Mouse (Mus musculus) lung, postnatal 0 days (tissue): ENCODE results near the gene Acsm5. TPM values are rescaled to one million over a fixed set of nuclear protein-coding genes. Genes with fewer than 3 reads are reported as not detected.

Experiments used
- ATAC-seq: fragments of 200-750 bp; cut with Nextera tagmentation; 2 replicates; pipeline ENCODE4 v1.8.0; 2017; ENCODE audit warnings: moderate library complexity
- DNase-seq: peaks from one replicate; pipeline ENCODE4 v3.0.0-alpha.2; 2016; ENCODE audit warnings: low spot score
- H3K27ac ChIP-seq: fragments of 300-500 bp; sonication (generic); 2 replicates; pipeline ENCODE4 v1.5.1; 2014; ENCODE audit warnings: antibody characterized with exemption, mild to moderate bottlenecking, low read length, mixed read lengths
- H3K27me3 ChIP-seq: fragments of 300-500 bp; sonication (generic); replicated peaks from 2 replicates; pipeline ENCODE4 v1.6.1; 2014; ENCODE audit warnings: low read length, mixed read lengths; ENCODE audit not compliant: insufficient read depth
- H3K36me3 ChIP-seq: fragments of 300-500 bp; sonication (generic); 2 replicates; pipeline ENCODE4 v1.6.1; 2014; ENCODE audit warnings: low read length, mixed read lengths; ENCODE audit not compliant: insufficient read depth
- H3K4me1 ChIP-seq: fragments of 300-500 bp; sonication (generic); 2 replicates; pipeline ENCODE4 v1.6.1; 2014; ENCODE audit warnings: antibody characterized with exemption, low read depth, low read length, mixed read lengths; ENCODE audit not compliant: insufficient read depth
- H3K4me2 ChIP-seq: fragments of 300-500 bp; sonication (generic); replicated peaks from 2 replicates; pipeline ENCODE4 v1.6.1; 2014; ENCODE audit warnings: low read depth, mild to moderate bottlenecking, low read length, moderate library complexity, mixed read lengths
- H3K4me3 ChIP-seq: fragments of 300-500 bp; sonication (generic); 2 replicates; pipeline ENCODE4 v1.5.1; 2014; ENCODE audit warnings: low read depth, low read length
- H3K9ac ChIP-seq: fragments of 300-500 bp; sonication (generic); replicated peaks from 2 replicates; pipeline ENCODE4 v1.6.1; 2014; ENCODE audit warnings: low read depth, mild to moderate bottlenecking
- H3K9me3 ChIP-seq: fragments of 300-500 bp; sonication (generic); 2 replicates; pipeline ENCODE4 v1.6.1; 2016; ENCODE audit warnings: low read length, mixed read lengths
- CTCF ChIP-seq: IDR thresholded peaks from 2 replicates; pipeline ENCODE4 v1.5.1; 2016; ENCODE audit warnings: antibody characterized with exemption, mild to moderate bottlenecking
- EP300 ChIP-seq: IDR thresholded peaks from 2 replicates; pipeline ENCODE4 v1.6.1; 2016; ENCODE audit warnings: antibody characterized with exemption, mild to moderate bottlenecking, control low read depth
- WGBS: fragments of 180-500 bp; shearing (Covaris S2); extraction: QIAGEN DNeasy Blood & Tissue Kit; methylation state at CpG from one replicate; pipeline ENCODE4 v1.1.7; 2014; 5-methylcytosine and 5-hydroxymethylcytosine counted together
- polyA plus RNA-seq: library from polyadenylated mRNA; unstranded; fragments of >200 nt; fragmentation: Nextera tagmentation; extraction: Ambion mirVana; gene quantifications from 2 replicates; pipeline ENCODE4 v1.2.1, GENCODE M21; 2015

Acsm5 gene
- polyA plus RNA-seq, 1 experiment from 2014 or later = 0.11 TPM

GRCm38 (mm10) chr7:119511143-119511542, 8.1 kb upstream of the Acsm5 start:
- WGBS = 83% methylated on average over 4 of the region's 4 CpGs

DNA sequence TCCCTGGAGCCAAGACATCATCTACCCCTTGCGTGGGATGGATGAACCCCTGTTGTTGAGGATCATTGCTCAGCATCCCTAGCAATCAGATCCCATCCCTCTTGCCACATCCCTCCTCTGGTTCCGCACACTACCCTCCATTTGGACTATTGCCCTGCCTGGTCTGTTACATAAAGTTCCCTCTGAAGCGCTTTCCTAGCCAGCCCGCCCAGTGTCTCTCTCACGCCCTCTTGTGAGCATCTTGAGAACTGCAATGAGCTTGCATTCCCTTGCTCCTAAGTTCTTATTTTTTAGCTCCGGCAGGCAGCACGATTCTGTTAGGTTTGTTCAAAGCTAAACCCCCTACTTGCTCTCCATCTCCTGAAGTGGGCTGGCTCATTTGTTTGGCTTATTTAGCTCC, 6.2 kb upstream of the Acsm5 start:
- Histone ChIP-seq H3K27me3 (no peaks in the 10 kb centered on the region), H3K9ac (no peak overlapping the region), H3K4me2 (no peak overlapping the region), H3K4me1 (no peaks in the 10 kb centered on the region), H3K27ac (no peak overlapping the region), H3K4me3 (no peak overlapping the region), H3K9me3 (no peaks in the 10 kb centered on the region), H3K36me3 (no peaks in the 10 kb centered on the region)
- peak; percentile 23 for DNase-seq
- TF ChIP-seq CTCF (peak; percentile 73), EP300 (no peak)
- ATAC-seq = no peak
- 25% methylated on average over 7 of the region's 7 CpGs for whole genome bisulfite sequencing

More at GRCm38 (mm10) chr7:119511143-119511542, 8.1 kb upstream of the Acsm5 start:
- Histone ChIP-seq H3K36me3 (no peaks in the 10 kb centered on the region), H3K4me3 (no peak overlapping the region), H3K4me2 (no peak overlapping the region), H3K9ac (no peak overlapping the region), H3K27me3 (no peaks in the 10 kb centered on the region), H3K4me1 (no peaks in the 10 kb centered on the region), H3K27ac (no peak overlapping the region), H3K9me3 (no peaks in the 10 kb centered on the region)
- TF ChIP-seq CTCF (no peak), EP300 (no peak)
- DNase-seq = no peak
- no peak for ATAC-seq

DNA sequence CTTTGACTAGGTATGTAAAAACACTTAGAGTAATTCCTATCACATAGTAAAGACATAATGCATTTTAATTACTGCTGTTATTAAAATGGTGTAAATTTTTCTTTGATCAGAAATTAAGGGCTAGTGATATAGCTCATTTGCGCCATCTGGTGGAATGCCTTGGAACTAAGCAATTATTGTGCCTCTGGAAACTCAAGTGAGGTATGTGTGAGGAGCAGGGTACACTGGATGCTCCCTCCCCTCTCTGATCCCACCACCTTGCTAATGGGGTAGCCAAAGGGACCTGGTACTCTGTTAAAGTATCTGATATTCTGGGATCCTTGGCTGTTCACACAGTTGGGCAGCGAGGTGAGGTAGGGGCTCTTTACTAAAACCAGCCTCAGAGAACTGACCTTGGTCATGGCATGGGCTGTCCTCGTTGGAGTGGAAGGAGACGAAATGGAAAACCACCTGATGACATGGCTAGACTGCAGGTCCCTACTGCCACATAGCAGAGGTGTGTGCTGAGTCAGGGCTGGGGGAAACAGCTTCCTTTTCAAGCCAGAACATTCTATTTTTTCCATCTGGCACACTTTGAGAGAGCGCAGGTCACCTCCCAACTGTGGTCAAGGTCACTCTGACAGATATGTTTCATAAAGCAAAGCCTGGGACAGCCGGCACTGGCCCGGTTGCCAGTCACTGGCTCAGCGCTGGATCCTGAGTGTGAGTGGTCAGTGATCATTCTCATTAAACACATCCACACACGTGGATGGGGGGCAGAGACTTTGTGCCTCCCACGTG, 3.6 kb upstream of the Acsm5 start:
- DNase-seq = peak; percentile 44
- ATAC-seq = no peak
- no peaks in the 10 kb centered on the region for H3K27me3 ChIP-seq
- WGBS = 55% methylated on average over 10 of the region's 10 CpGs
- H3K4me2 ChIP-seq = no peak overlapping the region
- H3K4me3 ChIP-seq = no peak overlapping the region
- H3K27ac ChIP-seq = no peak overlapping the region
- no peak overlapping the region for H3K9ac ChIP-seq
- H3K9me3 ChIP-seq = no peaks in the 10 kb centered on the region
- TF ChIP-seq CTCF (peak; percentile 74), EP300 (no peak)
- no peaks in the 10 kb centered on the region for H3K36me3 ChIP-seq
- H3K4me1 ChIP-seq = no peaks in the 10 kb centered on the region

DNA sequence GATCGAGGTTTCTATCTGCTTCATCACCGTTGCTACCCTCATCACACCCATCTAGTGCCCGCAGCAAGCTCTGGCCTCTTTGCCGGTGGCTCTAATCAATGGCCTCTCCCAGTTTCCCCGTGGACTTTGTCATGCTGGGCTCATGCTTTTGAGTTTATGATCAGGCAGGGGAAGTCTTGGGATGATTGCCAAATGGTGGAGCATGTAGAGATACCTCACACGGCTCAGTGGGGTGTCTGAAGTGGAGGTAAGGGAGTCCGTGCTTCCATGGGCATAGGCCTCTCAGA, 3.0 kb upstream of the Acsm5 start:
- H3K27me3 ChIP-seq = no peaks in the 10 kb centered on the region
- no peak overlapping the region for H3K4me3 ChIP-seq
- TF ChIP-seq EP300 (no peak), CTCF (no peak)
- H3K4me2 ChIP-seq = no peak overlapping the region
- no peak overlapping the region for H3K9ac ChIP-seq
- 76% methylated on average over 7 of the region's 7 CpGs for WGBS
- no peaks in the 10 kb centered on the region for H3K36me3 ChIP-seq
- no peaks in the 10 kb centered on the region for H3K4me1 ChIP-seq
- DNase-seq = no peak
- ATAC-seq = no peak
- no peak overlapping the region for H3K27ac ChIP-seq
- H3K9me3 ChIP-seq = no peaks in the 10 kb centered on the region

GRCm38 (mm10) chr7:119519654-119520053, 391 bp downstream of the Acsm5 start:
- ATAC-seq = no peak
- 50% methylated on average over 5 of the region's 5 CpGs for WGBS
- TF ChIP-seq EP300 = no peak
- peak; percentile 83 for TF ChIP-seq CTCF

GRCm38 (mm10) chr7:119521816-119522215, 2.6 kb downstream of the Acsm5 start:
- ATAC-seq = no peak
- TF ChIP-seq EP300 = no peak
- no peaks in the 10 kb centered on the region for H3K36me3 ChIP-seq
- no peaks in the 10 kb centered on the region for H3K4me1 ChIP-seq
- WGBS = 61% methylated on average over 3 of the region's 3 CpGs
- no peak overlapping the region for H3K4me2 ChIP-seq
- H3K9me3 ChIP-seq = no peaks in the 10 kb centered on the region
- DNase-seq = no peak
- H3K27me3 ChIP-seq = no peaks in the 10 kb centered on the region
- no peak overlapping the region for H3K27ac ChIP-seq
- H3K9ac ChIP-seq = no peak overlapping the region
- no peak overlapping the region for H3K4me3 ChIP-seq

More at GRCm38 (mm10) chr7:119519654-119520053, 391 bp downstream of the Acsm5 start:
- DNase-seq = peak; percentile 40
- Histone ChIP-seq H3K4me2 (no peak overlapping the region), H3K9ac (no peak overlapping the region), H3K27ac (no peak overlapping the region), H3K4me3 (no peak overlapping the region), H3K27me3 (no peaks in the 10 kb centered on the region), H3K4me1 (no peaks in the 10 kb centered on the region), H3K36me3 (no peaks in the 10 kb centered on the region), H3K9me3 (no peaks in the 10 kb centered on the region)

DNA sequence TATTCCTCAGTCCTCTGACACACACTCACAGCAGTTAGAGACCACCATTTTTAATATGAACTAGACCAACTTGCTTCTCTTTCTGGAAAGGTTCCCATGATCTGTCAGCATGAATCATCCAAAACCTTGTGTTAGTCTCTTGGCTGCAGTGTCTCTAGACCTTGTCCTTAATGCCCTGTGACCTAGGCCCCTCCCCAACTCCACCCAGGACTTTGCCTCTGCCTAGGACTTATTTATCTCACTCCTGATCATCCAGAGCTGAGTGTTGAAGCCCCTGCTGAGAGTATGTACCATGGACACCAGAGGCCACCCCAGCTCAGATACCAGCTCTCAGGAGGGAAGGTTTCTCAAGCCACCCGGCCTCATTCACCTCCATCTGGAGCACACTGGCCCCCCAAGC, 3.1 kb downstream of the Acsm5 start:
- no peak for ATAC-seq
- Histone ChIP-seq H3K27ac (no peak overlapping the region), H3K4me1 (no peaks in the 10 kb centered on the region), H3K36me3 (no peaks in the 10 kb centered on the region), H3K9ac (no peak overlapping the region), H3K4me2 (no peak overlapping the region), H3K9me3 (no peaks in the 10 kb centered on the region), H3K4me3 (no peak overlapping the region), H3K27me3 (no peaks in the 10 kb centered on the region)
- WGBS = 68% methylated on average over 1 of the region's 1 CpGs
- DNase-seq = no peak
- TF ChIP-seq EP300 (no peak), CTCF (no peak)
